Mouse (Mus musculus): ENCODE results near the gene Cdrt4.

Gene Cdrt4

DNA sequence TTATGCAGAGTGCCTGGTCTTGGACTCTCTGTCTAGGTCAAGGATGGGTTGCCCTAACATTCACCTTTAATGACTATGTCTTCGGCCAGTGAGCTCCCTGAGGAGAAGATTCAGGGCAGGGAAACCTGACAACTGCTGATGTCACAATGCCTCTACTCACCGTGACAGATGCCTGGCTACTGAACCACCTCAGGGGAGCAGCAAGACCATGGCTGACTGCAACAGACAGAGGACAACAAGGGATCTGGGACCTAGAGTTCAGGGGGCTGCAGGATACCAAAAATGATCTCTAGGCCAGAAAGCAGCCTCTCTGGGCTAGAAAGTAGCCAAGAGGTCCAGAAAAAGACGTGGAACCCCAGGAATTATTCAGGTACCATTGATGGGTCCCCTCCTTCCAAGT is at the start of gene Cdrt4:
Gene Cdrt4 (plus strand): TSS at position 182 of the 400 bp plus-strand sequence.
- DNase-seq (ENCODE audit: low spot score), result no peak

DNA sequence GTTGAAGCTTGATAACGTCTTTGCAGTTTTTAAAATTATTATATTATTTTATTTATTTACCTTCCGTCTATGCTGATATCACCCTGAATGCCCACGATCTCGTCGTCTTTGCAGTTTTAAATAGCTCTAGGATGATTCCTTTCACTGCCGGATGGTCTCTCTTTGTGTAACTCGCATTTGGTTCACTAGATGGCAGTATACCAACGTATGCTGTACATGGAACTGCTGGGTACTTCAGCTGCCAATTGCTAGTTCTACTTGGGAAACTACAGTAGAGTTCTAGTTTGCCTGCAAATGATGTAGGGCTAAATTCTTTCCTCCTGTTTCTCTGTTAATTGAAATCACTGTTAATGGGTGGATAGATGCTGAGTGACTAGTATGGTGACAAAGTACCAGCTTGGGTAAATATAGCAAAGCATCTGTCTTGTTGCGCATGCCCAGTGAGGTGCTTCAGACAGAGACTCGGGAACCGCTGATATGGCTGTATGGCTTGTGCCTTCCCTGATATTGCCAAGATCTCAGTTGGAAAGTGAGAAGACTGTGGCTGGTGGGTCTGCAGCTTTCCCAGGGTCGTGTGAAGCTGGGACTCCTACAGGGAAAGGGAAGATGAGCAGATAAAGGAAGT is 49.2 kb upstream of the Cdrt4 start:
- peak; percentile 53 for DNase-seq (ENCODE audit: low spot score)

DNA sequence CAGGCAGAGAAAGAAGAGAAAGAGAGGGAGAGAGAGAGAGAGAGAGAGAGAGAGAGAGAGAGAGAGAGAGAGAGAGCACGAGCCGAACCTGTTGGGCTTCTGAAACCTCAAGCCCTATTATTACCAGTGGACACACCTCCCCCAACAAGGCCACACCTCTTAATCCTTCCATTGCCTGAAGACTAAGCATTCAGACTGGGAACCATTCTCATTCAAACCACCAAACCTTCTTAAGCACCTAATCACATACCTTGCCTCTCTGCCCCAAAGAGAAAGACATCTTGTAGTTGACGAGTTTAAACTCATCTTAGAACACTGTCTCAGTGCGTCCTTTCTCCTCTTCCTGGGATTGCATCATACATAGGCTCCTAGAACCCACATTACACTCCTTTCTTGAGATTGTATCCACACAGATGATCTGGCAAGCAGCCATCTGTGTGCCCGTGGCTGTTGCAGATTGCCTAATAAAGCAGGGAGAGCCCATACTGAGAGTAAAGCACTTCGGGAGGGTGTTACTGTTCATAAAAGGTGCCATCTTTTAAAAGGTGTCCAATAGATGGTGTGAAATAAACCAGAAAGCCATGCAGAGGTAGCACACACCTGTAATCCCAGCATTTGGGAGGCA is 47.0 kb upstream of the Cdrt4 start:
- DNase-seq (ENCODE audit: low spot score), result no peak

DNA sequence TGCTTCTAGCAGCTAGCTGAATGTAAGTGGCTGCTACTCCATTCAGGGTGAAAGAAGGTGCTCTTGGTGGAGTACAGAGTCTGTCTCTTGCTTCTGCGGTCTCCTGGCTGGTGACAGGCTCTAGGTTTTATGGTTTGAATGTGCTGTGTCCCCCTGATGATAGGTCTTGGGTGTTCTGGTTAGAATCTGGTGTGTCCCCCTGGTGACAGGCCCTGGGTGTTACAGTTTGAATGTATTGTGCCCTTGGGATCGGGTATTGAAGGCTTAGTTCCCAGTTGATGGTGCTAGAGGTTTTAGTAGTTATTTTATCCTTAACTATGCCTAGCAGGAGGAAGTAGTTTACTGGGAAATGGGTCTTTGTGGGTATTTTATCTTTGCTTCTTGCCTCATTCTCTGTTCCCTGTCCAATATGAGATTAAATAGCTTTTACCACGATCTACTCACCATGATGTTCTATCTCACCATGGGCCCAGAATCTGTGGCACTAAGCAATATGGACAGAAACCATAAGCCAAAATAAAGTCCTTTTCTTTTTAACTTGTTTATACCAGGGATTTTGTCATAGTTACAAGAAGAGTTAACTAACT is 41.2 kb upstream of the Cdrt4 start:
- no peak for DNase-seq (ENCODE audit: low spot score)

DNA sequence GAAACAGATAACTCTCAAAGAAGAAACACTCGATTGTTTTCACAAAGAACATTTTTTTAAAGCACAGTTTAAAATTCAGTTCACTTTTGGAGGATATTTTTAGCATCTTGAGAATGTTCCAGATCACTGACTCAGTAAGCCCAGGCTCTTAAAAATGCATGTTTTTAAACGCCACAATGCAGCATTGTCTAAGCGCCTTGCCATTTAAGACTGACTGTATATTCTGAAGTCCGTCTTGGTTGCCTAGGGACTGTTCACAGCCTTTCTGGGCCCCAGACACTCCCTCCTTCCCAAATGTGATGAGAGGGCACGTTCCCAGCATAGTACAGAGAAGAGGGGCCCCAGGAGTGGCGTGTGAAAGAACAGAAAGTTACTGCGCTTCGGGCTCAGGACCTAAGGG is 39.6 kb upstream of the Cdrt4 start:
- no peak for DNase-seq (ENCODE audit: low spot score)

DNA sequence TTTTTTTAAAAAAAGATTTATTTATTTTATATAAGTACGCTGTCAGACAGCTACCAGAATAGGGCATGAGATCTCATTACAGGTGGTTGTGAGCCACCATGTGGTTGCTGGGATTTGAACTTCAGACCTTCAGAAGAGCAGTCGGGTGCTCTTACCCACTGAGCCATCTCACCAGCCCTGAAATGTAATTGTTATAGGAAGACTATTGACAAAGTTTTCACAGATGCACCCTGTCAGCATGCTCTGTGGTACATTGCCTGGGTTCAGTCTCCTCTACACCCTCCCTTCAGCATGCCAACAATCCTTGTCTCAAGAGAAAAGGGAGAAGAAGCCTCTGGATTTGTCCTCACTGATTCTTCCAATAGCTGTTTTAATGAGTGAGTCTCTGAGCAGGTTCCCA is 37.9 kb upstream of the Cdrt4 start:
- no peak for DNase-seq (ENCODE audit: low spot score)

DNA sequence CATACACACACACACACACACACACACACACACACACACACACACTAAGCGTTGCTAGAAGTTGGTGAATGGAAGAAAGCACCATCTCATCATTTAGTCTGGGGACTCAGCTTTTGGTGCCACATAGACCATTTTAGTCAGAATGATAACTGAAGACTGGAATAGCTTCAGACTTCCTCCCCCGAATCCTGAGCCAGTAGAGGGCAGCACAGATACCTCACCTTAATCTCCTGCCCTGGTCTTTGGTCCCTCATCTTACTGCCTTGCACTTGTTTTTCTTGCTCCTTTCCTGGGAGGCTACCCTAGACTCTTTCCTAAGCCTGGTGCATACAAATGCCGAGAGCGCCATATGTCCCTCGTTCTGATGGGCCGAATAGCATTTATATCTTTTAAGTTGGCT is 36.5 kb upstream of the Cdrt4 start:
- no peak for DNase-seq (ENCODE audit: low spot score)

DNA sequence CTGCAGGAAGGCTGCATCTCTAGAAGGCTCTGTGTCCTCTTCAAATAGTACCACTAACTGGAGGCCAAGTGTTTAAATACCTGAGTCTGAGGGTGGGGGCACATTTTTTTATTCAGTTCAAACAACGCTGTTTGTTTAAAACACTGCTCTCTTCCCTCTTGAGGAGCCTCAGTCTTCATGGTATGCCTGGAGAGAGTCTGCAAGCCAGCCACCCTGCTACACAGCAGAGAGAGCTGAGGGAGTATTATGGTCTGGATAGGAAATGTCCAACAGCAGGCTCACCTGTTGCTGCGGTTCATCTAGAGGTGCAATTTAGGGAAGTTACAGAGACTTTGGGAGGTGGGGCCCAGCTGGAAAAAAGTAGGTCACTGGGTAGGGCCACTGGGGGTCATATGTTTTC is 35.5 kb upstream of the Cdrt4 start:
- no peak for DNase-seq (ENCODE audit: low spot score)

DNA sequence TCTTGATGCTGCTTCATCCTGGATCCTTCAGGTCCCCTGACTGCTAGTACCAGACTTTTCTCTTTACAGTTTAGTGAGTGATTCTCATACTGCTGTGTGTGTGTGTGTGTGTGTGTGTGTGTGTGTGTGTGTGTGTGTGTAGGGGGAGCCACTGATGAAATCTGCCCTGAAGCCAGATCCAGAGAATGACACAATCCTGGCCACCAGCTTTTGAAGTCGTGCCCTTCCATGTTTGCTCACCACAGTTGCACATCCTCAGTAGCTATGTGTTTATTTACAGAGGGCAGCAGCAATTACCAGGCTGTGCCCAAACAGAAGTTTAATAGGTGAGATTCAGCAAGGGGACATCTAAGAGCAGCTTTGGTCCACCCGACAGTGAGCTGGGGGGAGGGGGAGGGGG is 34.2 kb upstream of the Cdrt4 start:
- no peak for DNase-seq (ENCODE audit: low spot score)

DNA sequence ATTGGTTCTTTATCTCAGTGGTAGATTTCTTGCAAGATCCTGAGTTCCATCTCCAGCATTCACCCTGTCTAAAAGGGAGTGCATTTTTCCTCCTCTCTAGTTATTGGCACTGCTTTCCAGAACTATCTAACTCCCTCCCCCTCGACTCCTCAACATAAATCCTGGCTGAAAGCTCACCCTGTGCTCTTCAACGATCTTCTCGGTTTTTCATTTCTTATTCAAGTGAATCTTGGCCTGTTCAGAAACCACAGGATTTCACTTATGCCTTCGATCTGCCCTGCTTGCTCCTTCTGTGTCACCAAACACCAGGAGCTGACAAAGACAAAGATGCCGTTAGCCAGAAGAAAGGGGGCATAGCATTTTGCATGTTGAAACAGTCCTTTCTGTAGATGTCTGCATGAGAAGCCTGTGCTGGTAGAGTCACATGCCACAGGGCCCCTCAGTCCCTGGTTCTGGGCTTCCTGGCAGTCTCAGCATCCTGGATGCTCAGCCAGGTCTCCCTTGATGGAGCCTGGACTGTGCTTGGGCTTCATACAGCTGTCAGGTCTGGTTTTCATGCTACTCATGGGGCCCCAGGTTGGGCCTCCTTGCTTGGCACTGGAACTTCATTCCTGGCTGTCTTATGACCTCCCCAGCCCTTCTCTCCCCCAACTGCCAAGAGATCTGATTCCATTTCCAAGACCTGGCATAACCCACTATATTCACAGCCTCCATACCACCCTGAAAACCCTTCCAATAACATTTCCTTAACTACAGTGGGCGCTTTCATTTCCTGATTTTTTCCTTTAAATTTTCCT is 30.8 kb upstream of the Cdrt4 start:
- DNase-seq (ENCODE audit: low spot score), result no peak

DNA sequence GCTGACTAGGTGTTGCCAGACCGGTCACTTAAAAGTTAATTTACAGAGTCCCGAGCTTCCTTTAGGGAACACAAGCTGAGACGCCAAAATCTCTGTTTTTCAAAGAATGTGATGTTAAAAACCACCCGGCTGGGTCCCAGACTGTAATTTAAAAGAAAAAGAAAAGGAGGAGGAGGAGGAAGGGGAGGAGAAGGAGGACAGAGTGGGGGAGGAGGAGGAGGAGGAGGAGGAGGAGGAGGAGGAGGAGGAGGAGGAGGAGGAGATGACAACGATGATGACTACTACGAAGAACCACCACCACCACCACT is 30.3 kb upstream of the Cdrt4 start:
- no peak for DNase-seq (ENCODE audit: low spot score)

DNA sequence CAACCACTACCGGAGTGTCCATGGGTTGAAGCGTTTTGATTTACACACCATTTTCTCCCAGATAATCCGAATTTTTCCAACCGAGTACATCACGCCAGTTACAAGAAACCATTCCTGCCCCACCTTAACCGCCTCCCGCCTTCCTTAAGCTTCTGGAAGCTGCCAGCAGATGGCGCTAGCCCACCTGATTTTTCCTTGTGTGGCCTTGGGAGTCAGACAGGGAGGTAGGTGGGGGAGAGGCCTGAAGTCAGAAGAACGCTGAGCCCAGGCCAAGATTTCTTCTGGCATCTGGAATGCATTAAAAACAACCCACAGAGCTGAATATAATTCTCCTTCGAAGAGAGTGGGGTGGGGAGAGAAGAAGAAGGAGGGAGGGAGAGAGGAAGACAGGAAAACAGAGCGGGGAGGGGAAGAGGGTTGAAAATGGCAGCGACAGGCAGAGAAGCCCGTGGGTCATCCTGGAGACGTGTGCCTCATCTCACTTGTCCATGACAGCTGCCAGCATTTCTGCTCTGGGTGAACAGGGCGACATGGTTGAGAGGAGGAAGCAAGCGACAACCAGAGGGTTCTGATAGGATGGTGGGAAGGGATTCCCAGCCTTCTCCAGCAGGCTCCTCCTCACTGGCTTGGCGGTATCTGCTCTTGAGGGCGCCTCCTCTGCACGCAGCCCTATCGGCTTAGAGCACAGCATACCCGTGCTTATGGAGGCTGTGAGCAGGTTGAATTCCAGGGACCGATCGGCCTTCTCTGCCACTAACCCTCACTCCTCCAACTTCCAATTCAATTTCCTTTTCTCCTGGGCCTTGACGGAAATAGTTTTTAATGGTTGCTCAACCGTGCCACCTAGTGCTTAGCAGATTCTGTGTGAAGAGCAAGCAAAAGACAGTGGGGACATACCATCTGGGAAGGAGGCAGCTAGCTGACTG is 29.7 kb upstream of the Cdrt4 start:
- DNase-seq (ENCODE audit: low spot score), result peak; percentile 89

DNA sequence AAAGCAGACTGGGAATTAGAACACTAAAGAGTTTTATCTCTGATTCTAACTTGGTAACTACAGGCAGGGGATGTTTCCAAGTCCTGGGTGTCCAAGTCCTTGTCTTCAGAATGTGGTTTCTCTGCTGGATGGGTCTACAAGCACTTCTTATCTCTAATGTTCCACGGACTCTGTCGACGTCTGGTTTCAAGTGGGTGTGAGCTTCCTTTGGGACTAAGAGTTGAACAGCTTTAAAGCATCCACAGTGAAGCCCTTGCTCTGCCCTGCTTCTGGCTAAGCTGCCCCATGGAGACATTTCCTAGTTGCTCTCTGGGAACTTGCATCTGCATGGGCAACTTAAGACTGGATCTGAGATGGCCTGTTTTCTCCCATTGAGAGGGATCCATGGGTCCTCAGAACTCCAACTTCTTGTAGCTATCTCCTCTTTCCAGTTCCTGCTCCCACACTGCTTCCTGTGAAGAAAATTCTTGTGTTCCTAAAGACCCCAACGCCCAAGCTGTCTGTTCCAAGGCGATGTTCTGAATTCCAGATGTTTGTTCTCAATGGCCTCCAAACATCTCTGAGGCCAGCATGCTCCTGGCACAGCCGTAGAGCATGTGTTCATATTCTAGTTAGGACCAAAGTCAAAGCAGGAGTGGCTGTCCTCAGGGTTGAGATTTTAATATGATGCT is 26.8 kb upstream of the Cdrt4 start:
- DNase-seq (ENCODE audit: low spot score), result no peak

DNA sequence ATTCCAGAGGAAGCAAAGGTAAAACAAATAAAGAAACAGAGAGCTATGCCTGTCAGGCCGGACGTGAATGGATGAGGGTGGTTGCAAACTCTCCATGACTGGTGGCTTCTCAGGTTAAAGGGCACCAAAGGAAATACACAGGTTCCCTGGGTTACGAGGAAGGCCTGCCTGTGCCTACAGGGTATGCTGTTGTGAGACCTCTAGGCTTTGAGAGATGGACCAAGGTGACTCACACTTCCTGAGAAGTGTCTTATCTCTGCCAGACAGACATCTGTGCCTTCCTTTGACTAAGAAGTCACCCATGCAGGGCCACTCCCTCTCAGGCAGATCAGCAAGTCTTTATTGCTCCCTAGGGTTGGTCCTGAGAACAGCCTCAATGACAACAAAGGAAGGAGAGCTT is 21.2 kb upstream of the Cdrt4 start:
- DNase-seq (ENCODE audit: low spot score), result no peak

DNA sequence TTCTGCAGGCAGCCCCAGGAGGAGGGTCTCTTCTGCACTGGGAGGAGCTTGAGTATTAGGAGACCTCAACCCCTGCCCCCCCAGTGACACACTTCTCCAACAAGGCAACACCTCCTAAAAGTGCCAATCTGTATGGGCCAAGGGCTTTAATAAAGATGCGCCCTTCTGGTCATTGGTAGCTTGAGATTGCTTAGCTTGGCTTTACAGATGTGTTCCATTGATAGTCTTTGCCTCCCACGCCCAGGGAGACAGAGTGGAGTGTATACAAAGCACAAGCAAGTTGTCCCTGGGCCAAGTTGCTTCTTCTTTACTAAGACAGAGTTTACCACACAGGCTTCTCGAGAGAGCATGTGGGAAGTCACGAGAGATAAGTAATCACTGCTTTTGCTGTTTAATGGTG is 20.4 kb upstream of the Cdrt4 start:
- DNase-seq (ENCODE audit: low spot score), result no peak

DNA sequence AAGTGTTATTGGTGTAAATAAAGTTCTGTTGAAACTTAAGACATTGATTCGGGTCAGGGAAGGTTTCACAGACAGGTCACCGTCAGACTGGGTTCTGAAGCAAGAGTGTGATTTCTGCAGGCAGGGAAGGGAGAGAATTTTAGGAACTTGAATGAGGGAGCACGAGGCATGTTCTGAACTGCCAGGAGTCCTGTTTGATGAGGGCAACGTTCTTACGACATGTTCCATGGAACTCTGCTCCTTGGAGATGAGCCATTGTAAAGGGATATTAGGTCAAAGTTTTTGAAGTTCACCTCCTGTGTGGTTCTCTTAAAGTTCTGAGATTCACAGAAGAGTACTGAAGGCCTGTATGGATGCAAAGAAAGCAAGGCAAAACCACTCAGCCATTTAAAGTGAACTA is 19.9 kb upstream of the Cdrt4 start:
- DNase-seq (ENCODE audit: low spot score), result no peak

DNA sequence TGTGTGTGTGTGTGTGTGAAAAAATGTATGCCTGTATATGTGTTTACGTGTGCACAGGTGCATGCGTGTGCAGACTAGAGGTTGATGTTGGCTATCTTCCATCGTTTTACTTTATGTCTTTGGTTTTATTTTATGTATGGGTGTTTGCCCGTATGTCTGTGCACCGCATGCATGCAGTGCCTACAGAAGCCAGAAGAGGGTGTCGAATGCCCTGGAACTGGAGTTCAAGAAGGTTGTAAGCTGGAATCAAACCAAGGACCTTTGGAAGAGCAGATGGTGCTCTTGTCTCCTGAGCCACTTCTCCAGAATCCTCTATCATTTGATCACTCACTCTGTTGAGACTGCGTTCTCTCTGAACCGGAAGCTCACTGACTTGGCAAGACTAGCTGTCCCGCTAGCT is 17.9 kb upstream of the Cdrt4 start:
- no peak for DNase-seq (ENCODE audit: low spot score)

DNA sequence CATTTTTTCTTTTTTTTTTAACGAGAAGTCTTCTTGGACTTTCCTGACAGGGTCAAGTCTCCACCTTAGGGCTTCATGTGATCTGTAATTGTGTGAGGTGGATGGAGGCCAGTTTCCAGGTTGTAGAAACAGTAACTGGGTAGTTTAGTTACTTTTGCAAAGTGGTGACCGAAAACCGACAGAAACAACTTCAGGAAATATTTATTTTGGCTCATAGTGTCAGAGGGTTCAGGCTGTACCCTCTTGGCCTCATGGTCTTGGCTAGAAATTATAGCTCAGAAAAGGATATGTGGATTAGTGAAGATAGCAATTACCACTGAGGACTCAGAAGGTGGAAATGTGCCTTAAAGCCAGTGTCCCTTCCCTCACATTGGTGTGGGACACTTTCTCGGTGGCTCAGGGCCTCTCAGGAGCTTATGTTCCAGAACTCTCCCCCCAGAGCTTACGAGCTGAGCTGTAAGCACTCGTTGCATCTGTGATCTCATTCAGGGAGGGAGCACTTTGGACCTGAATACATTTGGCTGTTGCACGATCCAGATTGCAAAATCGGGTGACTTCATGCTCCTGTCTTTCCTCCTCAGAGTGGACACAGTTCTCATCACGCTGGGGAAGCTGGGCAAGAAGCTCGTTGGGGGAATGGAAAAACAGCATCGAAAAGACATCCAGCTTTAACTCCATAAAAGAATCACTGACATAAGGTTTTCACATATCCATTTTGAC is 16.0 kb upstream of the Cdrt4 start:
- no peak for DNase-seq (ENCODE audit: low spot score)

DNA sequence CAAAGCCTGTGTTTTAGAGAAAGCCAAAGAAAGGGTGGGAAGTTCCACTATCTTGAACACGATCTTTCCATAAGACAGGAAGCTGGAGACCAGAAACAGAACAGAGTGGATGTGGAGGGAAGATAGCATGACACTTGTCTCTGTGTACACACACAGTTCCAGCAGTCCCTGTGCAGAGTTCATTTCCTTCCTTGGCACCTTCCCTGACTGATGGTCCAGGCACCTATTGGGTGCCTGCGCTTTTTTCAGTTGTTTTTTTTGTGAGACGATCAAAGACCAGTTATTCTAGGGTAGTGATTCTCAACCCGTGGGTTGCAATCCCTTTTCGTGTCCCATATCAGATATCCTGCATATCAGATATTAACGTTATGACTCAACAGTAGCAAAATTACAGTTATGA is 13.0 kb upstream of the Cdrt4 start:
- DNase-seq (ENCODE audit: low spot score), result no peak

DNA sequence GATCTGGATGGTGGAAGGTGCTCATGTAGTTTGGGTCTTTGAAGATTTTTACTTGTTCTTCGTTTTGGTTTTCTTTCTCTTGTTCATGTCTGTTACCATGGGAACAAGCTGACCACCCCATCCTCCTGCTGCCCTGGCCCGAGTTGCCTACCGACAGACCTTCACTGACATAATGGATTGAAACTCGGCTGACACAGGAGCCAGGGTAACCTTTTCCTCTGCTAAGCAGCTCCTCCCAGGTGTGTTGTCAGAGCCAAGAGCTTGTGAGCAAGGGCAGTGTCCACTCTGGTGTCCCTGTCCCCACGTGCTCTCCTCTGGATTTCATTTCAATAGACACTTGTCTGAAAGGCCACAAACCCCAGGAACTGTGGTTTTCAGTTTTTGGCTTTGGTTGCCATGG is 12.1 kb upstream of the Cdrt4 start:
- DNase-seq (ENCODE audit: low spot score), result no peak

DNA sequence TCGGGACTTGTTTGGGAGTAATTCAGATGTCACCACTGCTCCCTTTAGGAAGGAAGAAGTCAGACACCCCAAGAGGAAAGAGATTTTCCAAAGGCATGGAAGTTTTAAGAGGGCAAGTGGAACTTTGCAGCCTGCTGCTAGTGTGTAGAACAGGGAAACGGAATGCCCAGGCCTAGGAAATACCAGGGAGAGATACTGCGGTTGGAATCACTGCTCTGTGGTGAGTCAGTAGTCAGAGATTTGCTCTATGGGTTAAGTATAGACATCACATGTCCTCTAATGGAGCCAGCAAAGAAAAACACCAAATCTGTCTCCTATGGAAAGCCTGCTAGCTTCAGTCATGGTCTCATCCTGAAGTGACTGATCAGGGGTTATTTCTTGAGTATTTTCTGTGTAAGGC is 10.8 kb upstream of the Cdrt4 start:
- no peak for DNase-seq (ENCODE audit: low spot score)

All from testis, postnatal 14 days (tissue).